Comparison of ENCODE assay signal across 38 mouse cellular contexts in genomic region chr1:39813067-39813466, GRCm38 (mm10). TPM values are rescaled to one million over a fixed set of nuclear protein-coding genes. Genes with fewer than 3 reads are reported as not detected.
DNase-seq lines count a peak whose midpoint lies in the region; ATAC-seq lines count a peak whose summit lies in the region.
"Had no signal": no experiment of that assay in that cellular context is flagged by ENCODE, and none has a peak within 500 bp of the region (broad histone marks: within the 10 kb centered on the region; RNA-seq: fewer than 3 reads in every experiment).

No protein-coding gene starts in this region.

- H3K9ac ChIP-seq in liver, embryonic 11.5 days (ENCODE audit: low read depth, low read length): no peak overlapping the region
- H3K9ac ChIP-seq in liver, embryonic 16.5 days (ENCODE audit: low read depth, low read length): no peak overlapping the region
- H3K9ac ChIP-seq in kidney, embryonic 16.5 days (replicated peaks; ENCODE audit: low read length): no peak overlapping the region
- no peak overlapping the region for H3K9ac ChIP-seq in forebrain, embryonic 12.5 days
- H3K9ac ChIP-seq: embryonic facial prominence, embryonic 15.5 days; forebrain, embryonic 13.5 days; heart, embryonic 13.5 days; hindbrain, embryonic 14.5 days; limb, embryonic 15.5 days; midbrain, embryonic 12.5 days had no signal

- WGBS in liver, embryonic 11.5 days: 59% methylated on average over 4 of the region's 4 CpGs
- 46% methylated on average over 4 of the region's 4 CpGs for WGBS in liver, embryonic 16.5 days (ENCODE audit: insufficient replicate concordance)
- WGBS in kidney, embryonic 16.5 days: 74% methylated on average over 4 of the region's 4 CpGs
- WGBS in forebrain, embryonic 12.5 days: 83% methylated on average over 4 of the region's 4 CpGs

- ATAC-seq in liver, embryonic 11.5 days (replicated peaks; ENCODE audit: low FRiP score): peak; percentile 54; the same call in 1 of the 2 replicates
- ATAC-seq in liver, embryonic 16.5 days (ENCODE audit: low read depth): peak; percentile 70
- ATAC-seq in kidney, embryonic 16.5 days (ENCODE audit: low FRiP score, low TSS enrichment): no peak
- ATAC-seq in forebrain, embryonic 12.5 days (ENCODE audit: low FRiP score): no peak
- ATAC-seq: activated CD4-positive, CD25-positive, alpha-beta regulatory T cell, adult 4 months; forebrain, embryonic 13.5 days had no signal

- no peak overlapping the region for H3K4me3 ChIP-seq in liver, embryonic 11.5 days (ENCODE audit: low read depth, low read length)
- H3K4me3 ChIP-seq in liver, embryonic 16.5 days (ENCODE audit: low read depth, low read length): no peak overlapping the region
- H3K4me3 ChIP-seq in kidney, embryonic 16.5 days (ENCODE audit: low read length): no peak overlapping the region
- no peak overlapping the region for H3K4me3 ChIP-seq in forebrain, embryonic 12.5 days (replicated peaks)
- H3K4me3 ChIP-seq: embryonic facial prominence, embryonic 10.5 days; embryonic facial prominence, embryonic 15.5 days; forebrain, embryonic 13.5 days; heart, embryonic 13.5 days; limb, embryonic 10.5 days; limb, embryonic 15.5 days; midbrain, embryonic 12.5 days had no signal

- H3K36me3 ChIP-seq in liver, embryonic 11.5 days (ENCODE audit: control insufficient read depth, insufficient read depth, low read length): no peaks in the 10 kb centered on the region
- no peaks in the 10 kb centered on the region for H3K36me3 ChIP-seq in liver, embryonic 16.5 days (ENCODE audit: control insufficient read depth, insufficient read depth)
- no peaks in the 10 kb centered on the region for H3K36me3 ChIP-seq in kidney, embryonic 16.5 days (ENCODE audit: insufficient read depth, low read length)
- H3K36me3 ChIP-seq in forebrain, embryonic 12.5 days (replicated peaks): no peaks in the 10 kb centered on the region
- H3K36me3 ChIP-seq: embryonic facial prominence, embryonic 10.5 days; embryonic facial prominence, embryonic 15.5 days; heart, embryonic 13.5 days; limb, embryonic 10.5 days; limb, embryonic 15.5 days; midbrain, embryonic 12.5 days had no signal

- H3K4me2 ChIP-seq in liver, embryonic 11.5 days: no peak overlapping the region
- H3K4me2 ChIP-seq in liver, embryonic 16.5 days (ENCODE audit: low read depth, low read length): no peak overlapping the region
- H3K4me2 ChIP-seq in kidney, embryonic 16.5 days (replicated peaks; ENCODE audit: low read depth, low read length): no peak overlapping the region
- H3K4me2 ChIP-seq in forebrain, embryonic 12.5 days: no peak overlapping the region
- H3K4me2 ChIP-seq: embryonic facial prominence, embryonic 15.5 days; forebrain, embryonic 13.5 days; heart, embryonic 13.5 days; hindbrain, embryonic 14.5 days; limb, embryonic 15.5 days; midbrain, embryonic 12.5 days had no signal

- no peaks in the 10 kb centered on the region for H3K27me3 ChIP-seq in liver, embryonic 11.5 days (replicated peaks; ENCODE audit: control insufficient read depth, insufficient read depth, low read length)
- no peaks in the 10 kb centered on the region for H3K27me3 ChIP-seq in liver, embryonic 16.5 days (ENCODE audit: control insufficient read depth, insufficient read depth, low read depth, low read length)
- H3K27me3 ChIP-seq in kidney, embryonic 16.5 days (ENCODE audit: insufficient read depth, low read length): no peaks in the 10 kb centered on the region
- no peaks in the 10 kb centered on the region for H3K27me3 ChIP-seq in forebrain, embryonic 12.5 days
- H3K27me3 ChIP-seq: embryonic facial prominence, embryonic 15.5 days; forebrain, embryonic 13.5 days; heart, embryonic 13.5 days; limb, embryonic 15.5 days; midbrain, embryonic 12.5 days had no signal

- H3K9me3 ChIP-seq in liver, embryonic 11.5 days (ENCODE audit: control insufficient read depth, low read length): no peaks in the 10 kb centered on the region
- H3K9me3 ChIP-seq in liver, embryonic 16.5 days (replicated peaks; ENCODE audit: control insufficient read depth, low read length): no peaks in the 10 kb centered on the region
- no peaks in the 10 kb centered on the region for H3K9me3 ChIP-seq in kidney, embryonic 16.5 days (ENCODE audit: low read length)
- no peaks in the 10 kb centered on the region for H3K9me3 ChIP-seq in forebrain, embryonic 12.5 days
- H3K9me3 ChIP-seq: embryonic facial prominence, embryonic 10.5 days; embryonic facial prominence, embryonic 15.5 days; forebrain, embryonic 13.5 days; heart, embryonic 13.5 days; limb, embryonic 10.5 days; limb, embryonic 15.5 days; midbrain, embryonic 12.5 days had no signal

- no peak overlapping the region for H3K27ac ChIP-seq in liver, embryonic 11.5 days (ENCODE audit: low read depth, low read length)
- no peak overlapping the region for H3K27ac ChIP-seq in liver, embryonic 16.5 days (ENCODE audit: low read length)
- H3K27ac ChIP-seq in kidney, embryonic 16.5 days (ENCODE audit: low read length): no peak overlapping the region
- H3K27ac ChIP-seq in forebrain, embryonic 12.5 days: no peak overlapping the region
- H3K27ac ChIP-seq: embryonic facial prominence, embryonic 10.5 days; embryonic facial prominence, embryonic 15.5 days; forebrain, embryonic 13.5 days; heart, embryonic 13.5 days; hindbrain, embryonic 14.5 days; limb, embryonic 10.5 days; limb, embryonic 15.5 days; midbrain, embryonic 12.5 days had no signal

- DNase-seq in ovary, postnatal 36 days (ENCODE audit: low spot score): peak; percentile 36
- no peak for DNase-seq in ovary, postnatal 10 days (ENCODE audit: low spot score)
- no peak for DNase-seq in liver, embryonic 11.5 days (ENCODE audit: low spot score)
- no peak for DNase-seq in gastrocnemius, adult 8-10 months (ENCODE audit: low spot score in 2 of 2)
- DNase-seq: adrenal gland, adult 2 months; adrenal gland, postnatal 36 days; B cell, adult 2 months; cerebellum, adult 18-20 months; cerebellum, postnatal 25 days; gastrocnemius, postnatal 14 days; heart, postnatal 10 days; kidney, adult 8-10 months; kidney, postnatal 10 days; layer of hippocampus, adult 9-11 months; lung, postnatal 36 days; right cerebral cortex, postnatal 25 days; thymus, adult 2 months; thymus, postnatal 4 days had no signal

- H3K4me1 ChIP-seq in liver, embryonic 11.5 days (replicated peaks; ENCODE audit: control insufficient read depth, insufficient read depth, low read length): no peaks in the 10 kb centered on the region
- H3K4me1 ChIP-seq in liver, embryonic 16.5 days (ENCODE audit: control insufficient read depth, low read depth, low read length): no peaks in the 10 kb centered on the region
- no peaks in the 10 kb centered on the region for H3K4me1 ChIP-seq in kidney, embryonic 16.5 days (ENCODE audit: insufficient read depth, low read length)
- H3K4me1 ChIP-seq in forebrain, embryonic 12.5 days: no peaks in the 10 kb centered on the region
- H3K4me1 ChIP-seq: embryonic facial prominence, embryonic 10.5 days; embryonic facial prominence, embryonic 15.5 days; forebrain, embryonic 13.5 days; limb, embryonic 15.5 days; midbrain, embryonic 12.5 days had no signal

RNA-seq across cellular contexts. Expression of gene Gm3646, which starts 7.9 kb away (rescaled TPM):
- not detected in 2 replicates for polyA plus RNA-seq in liver, embryonic 11.5 days (2014; fragmentation: Nextera tagmentation; extraction: Ambion mirVana)
- not detected in 2 replicates for polyA plus RNA-seq in liver, embryonic 16.5 days (2015; fragmentation: Nextera tagmentation; extraction: Ambion mirVana)
- polyA plus RNA-seq in kidney, embryonic 16.5 days (2015; fragmentation: Nextera tagmentation; extraction: Ambion mirVana): not detected in 2 replicates
- total RNA-seq in gastrocnemius, adult 8-10 months (2022): not detected
- not detected in 2 replicates for polyA plus RNA-seq in forebrain, embryonic 12.5 days (2016; fragmentation: Nextera tagmentation; extraction: Ambion mirVana)
- total RNA-seq: adrenal gland, adult 2 months; adrenal gland, postnatal 36 days; granulocyte monocyte progenitor cell, adult 5-6 weeks; hematopoietic stem cell, adult 5-6 weeks; left cerebral cortex, postnatal 10 days; megakaryocyte, adult 5-6 weeks had no signal
- polyA plus RNA-seq: activated CD4-positive, CD25-positive, alpha-beta regulatory T cell, adult 4 months; adrenal gland, adult 2 months; brain, embryonic 14.5 days; embryonic facial prominence, embryonic 10.5 days; embryonic facial prominence, embryonic 15.5 days; forebrain, embryonic 13.5 days; hindbrain, embryonic 14.5 days; large intestine, adult 2 months; limb, embryonic 10.5 days; limb, embryonic 15.5 days; lung, embryonic 16.5 days; midbrain, embryonic 12.5 days; neural tube, embryonic 14.5 days; thymus, adult 2 months had no signal

Comparison
In these comparisons a context has a peak if more than half of its experiments do, and no peak if none do; other contexts are left out.
1. ATAC-seq: peak in liver, embryonic 11.5 days (single experiment) and liver, embryonic 16.5 days (single experiment); none in kidney, embryonic 16.5 days (single experiment) and forebrain, embryonic 12.5 days (single experiment).